In the genomic region with DNA sequence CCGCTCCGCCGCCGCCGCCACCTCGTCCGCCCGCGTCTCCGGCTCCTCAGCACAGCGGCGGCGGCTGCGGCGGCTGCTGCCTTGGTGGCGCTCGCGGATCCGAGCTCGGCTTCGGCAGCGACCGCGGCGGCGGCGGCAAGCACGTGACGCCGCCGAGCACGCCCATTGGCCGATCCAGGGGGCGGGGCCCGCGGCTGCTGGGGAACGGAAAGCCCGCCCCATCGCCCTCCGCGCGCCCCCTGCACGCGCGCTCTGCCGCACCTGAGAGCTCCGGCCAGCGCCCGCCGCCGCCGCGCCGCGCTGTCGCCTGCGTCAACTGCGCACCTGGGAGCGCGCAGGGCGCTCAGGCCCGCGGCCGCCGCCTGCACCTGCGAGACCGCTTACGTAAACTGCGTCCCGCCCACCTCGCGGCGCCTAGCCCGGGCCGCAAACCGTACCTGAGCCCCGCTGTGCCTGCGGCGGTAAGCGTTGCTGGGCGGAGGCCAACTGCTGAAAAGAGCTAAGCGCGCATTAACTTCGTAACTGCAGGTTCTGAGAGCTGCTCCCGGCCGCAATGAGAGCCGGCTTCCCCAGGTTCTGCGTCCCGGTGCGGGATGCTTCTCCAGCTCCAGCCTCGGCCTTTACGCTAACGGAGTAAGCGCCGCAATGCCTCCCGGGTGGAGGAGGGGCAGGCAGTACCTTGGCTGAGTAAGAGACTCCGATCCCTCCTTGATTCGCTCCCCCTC, we compare ENCODE assay signal across 8 mouse cellular contexts. TPM values are rescaled to one million over a fixed set of nuclear protein-coding genes. Genes with fewer than 3 reads are reported as not detected.
DNase-seq lines count a peak whose midpoint lies in the region; ATAC-seq and TF ChIP-seq lines count a peak whose summit lies in the region.

Gene Strbp (minus strand): TSS at position 630 of the 725 bp plus-strand sequence.

- TF ChIP-seq RAD21 in CH12.LX (IDR thresholded peaks at IDR 0.05; ENCODE audit: low read depth, low read length), result no peak

- DNase-seq in CH12.LX (ENCODE audit: extremely low read depth), result peak; percentile 88
- peak; percentile 82 for DNase-seq in c-Kit-positive CD71-negative TER-119-negative erythroid progenitor cells, embryonic 14.5 days (ENCODE audit: low read depth)
- peak; percentile 87 for DNase-seq in forebrain, embryonic 10.5 days (ENCODE audit: extremely low spot score, low spot score)
- peak; percentile 97 for DNase-seq in kidney, postnatal 14 days
- peak; percentile 90 for DNase-seq in liver, embryonic 13.5 days
- DNase-seq in natural killer cell, adult 2 months (ENCODE audit: low spot score in 2 of 2), result peak; percentile 83 to 95

- H3K27me3 ChIP-seq in CH12.LX (replicated peaks), result peaks cover 9% of the 10 kb centered on the region
- peaks cover 19% of the 10 kb centered on the region for H3K27me3 ChIP-seq in forebrain, embryonic 10.5 days (ENCODE audit: poor library complexity, severe bottlenecking)
- H3K27me3 ChIP-seq in heart, embryonic 15.5 days, result no peaks in the 10 kb centered on the region
- peaks cover 8% of the 10 kb centered on the region; the same call in 1 of the 2 replicates for H3K27me3 ChIP-seq in liver, embryonic 13.5 days
- H3K27me3 ChIP-seq in stomach, embryonic 14.5 days (ENCODE audit: control insufficient read depth, insufficient read depth, low read length), result no peaks in the 10 kb centered on the region

- TF ChIP-seq CTCF in CH12.LX (conservative IDR thresholded peaks at IDR 0.05 in 1 of 2, IDR thresholded peaks at IDR 0.05 in 1 of 2; ENCODE audit: low read depth in 2 of 2, low read length in 2 of 2), result peak in 1 of 2 experiments; percentile 27; a peak in 1 of 4 replicates

- 2% methylated on average over 98 of the region's 98 CpGs for WGBS in forebrain, embryonic 10.5 days
- 0% methylated on average over 77 of the region's 98 CpGs for WGBS in heart, embryonic 15.5 days
- WGBS in liver, embryonic 13.5 days (ENCODE audit: insufficient replicate concordance), result under 1% methylated on average over 64 of the region's 98 CpGs
- WGBS in stomach, embryonic 14.5 days, result under 1% methylated on average over 83 of the region's 98 CpGs

- peak; percentile 50; the same call in 1 of the 2 replicates for TF ChIP-seq POLR2A in CH12.LX (IDR thresholded peaks at IDR 0.05; ENCODE audit: low read depth, low read length)

- in situ Hi-C loops in CH12.LX (cut with MboI; ENCODE audit: low pct_ligation_motif_present, low pct_unique_long_range_greater_than_20kb, low sequenced_read_pairs), result no loop called here

- peak within 1 kb of the TSS; percentile 25 for H3K27ac ChIP-seq in CH12.LX (ENCODE audit: insufficient read depth, low read depth)
- H3K27ac ChIP-seq in forebrain, embryonic 10.5 days, result peak within 1 kb of the TSS; percentile 96
- H3K27ac ChIP-seq in heart, embryonic 15.5 days, result peak within 1 kb of the TSS; percentile 88
- H3K27ac ChIP-seq in liver, embryonic 13.5 days, result peak within 1 kb of the TSS; percentile 79
- peak within 1 kb of the TSS; percentile 90 for H3K27ac ChIP-seq in stomach, embryonic 14.5 days (ENCODE audit: low read length)

- H3K79me2 ChIP-seq in CH12.LX (replicated peaks; ENCODE audit: control insufficient read depth, extremely low read depth, insufficient read depth, poor library complexity, severe bottlenecking), result peaks cover 26% of the 10 kb centered on the region

- peak; percentile 93 for ATAC-seq in heart, embryonic 15.5 days (replicated peaks; ENCODE audit: insufficient number of reproducible peaks, insufficient read depth, low FRiP score, low read depth)
- peak; percentile 89 for ATAC-seq in liver, embryonic 13.5 days (ENCODE audit: low read depth)
- peak; percentile 96 for ATAC-seq in stomach, embryonic 14.5 days (ENCODE audit: insufficient number of reproducible peaks, insufficient read depth, low FRiP score, low read depth)

- dilution Hi-C loops in CH12.LX (cut with MboI; ENCODE audit: extremely low pct_ligation_motif_present, extremely low pct_unique_long_range_greater_than_20kb, low sequenced_read_pairs), result no loop called here

- peaks cover 6 to 30% of the 10 kb centered on the region in 2 experiments for H3K4me1 ChIP-seq in CH12.LX (ENCODE audit: control insufficient read depth in 1 of 2, insufficient read depth in 2 of 2)
- H3K4me1 ChIP-seq in forebrain, embryonic 10.5 days, result peaks cover 28% of the 10 kb centered on the region
- H3K4me1 ChIP-seq in heart, embryonic 15.5 days (replicated peaks), result peaks cover 17% of the 10 kb centered on the region
- peaks cover 26% of the 10 kb centered on the region for H3K4me1 ChIP-seq in liver, embryonic 13.5 days (replicated peaks)
- 0 out of 2 replicates have a peak, but pooled peaks cover 4% of the 10 kb centered on the region for H3K4me1 ChIP-seq in stomach, embryonic 14.5 days (ENCODE audit: control insufficient read depth, insufficient read depth, low read length)

- H3K4me3 ChIP-seq in CH12.LX (replicated peaks in 1 of 3; ENCODE audit: low read depth in 2 of 3, low read length in 2 of 3, poor library complexity in 1 of 3), result peak within 1 kb of the TSS; percentile 75 to 95 (median 80)
- H3K4me3 ChIP-seq in forebrain, embryonic 10.5 days, result peak within 1 kb of the TSS; percentile 99
- H3K4me3 ChIP-seq in heart, embryonic 15.5 days, result peak within 1 kb of the TSS; percentile 70
- H3K4me3 ChIP-seq in liver, embryonic 13.5 days (replicated peaks), result peak within 1 kb of the TSS; percentile 94
- H3K4me3 ChIP-seq in stomach, embryonic 14.5 days (ENCODE audit: low read depth, low read length), result peak within 1 kb of the TSS; percentile 92

- H3K9me3 ChIP-seq in CH12.LX (replicated peaks; ENCODE audit: low read length), result no peaks in the 10 kb centered on the region
- H3K9me3 ChIP-seq in forebrain, embryonic 10.5 days, result no peaks in the 10 kb centered on the region; the same call in 1 of the 2 replicates
- no peaks in the 10 kb centered on the region for H3K9me3 ChIP-seq in heart, embryonic 15.5 days (replicated peaks)
- H3K9me3 ChIP-seq in liver, embryonic 13.5 days (replicated peaks), result no peaks in the 10 kb centered on the region
- no peaks in the 10 kb centered on the region for H3K9me3 ChIP-seq in stomach, embryonic 14.5 days (ENCODE audit: control insufficient read depth, low read depth, low read length)

- TF ChIP-seq EP300 in CH12.LX (IDR thresholded peaks at IDR 0.05; ENCODE audit: low read length), result no peak

- H3K4me2 ChIP-seq in CH12.LX (ENCODE audit: insufficient read depth, low read depth, poor library complexity, severe bottlenecking), result peak within 1 kb of the TSS; percentile 89
- H3K4me2 ChIP-seq in heart, embryonic 15.5 days, result peak within 1 kb of the TSS; percentile 90
- peak within 1 kb of the TSS; percentile 99 for H3K4me2 ChIP-seq in liver, embryonic 13.5 days
- H3K4me2 ChIP-seq in stomach, embryonic 14.5 days (replicated peaks; ENCODE audit: low read depth, low read length), result peak within 1 kb of the TSS; percentile 88

- H3K36me3 ChIP-seq in CH12.LX (replicated peaks in 1 of 2; ENCODE audit: control insufficient read depth in 1 of 2, insufficient read depth in 1 of 2, low read length in 1 of 2), result peaks cover 0 to 3% of the 10 kb centered on the region in 2 experiments
- H3K36me3 ChIP-seq in forebrain, embryonic 10.5 days (replicated peaks), result peaks cover 12% of the 10 kb centered on the region
- no peaks in the 10 kb centered on the region for H3K36me3 ChIP-seq in heart, embryonic 15.5 days
- H3K36me3 ChIP-seq in liver, embryonic 13.5 days, result no peaks in the 10 kb centered on the region
- H3K36me3 ChIP-seq in stomach, embryonic 14.5 days (ENCODE audit: control insufficient read depth, insufficient read depth, low read length), result no peaks in the 10 kb centered on the region

- H3K9ac ChIP-seq in CH12.LX (ENCODE audit: insufficient read depth, low read depth), result peak within 1 kb of the TSS; percentile 64
- peak within 1 kb of the TSS; percentile 97 for H3K9ac ChIP-seq in heart, embryonic 15.5 days
- peak within 1 kb of the TSS; percentile 93 for H3K9ac ChIP-seq in liver, embryonic 13.5 days
- H3K9ac ChIP-seq in stomach, embryonic 14.5 days (replicated peaks; ENCODE audit: low read depth, low read length), result peak within 1 kb of the TSS; percentile 81

TF ChIP-seq in CH12.LX, 34 proteins besides CTCF, POLR2A, EP300 and RAD21:
- TF ChIP-seq MAX (IDR thresholded peaks at IDR 0.05; ENCODE audit: low read length) (peak; percentile 70; the same call in 1 of the 2 replicates), CHD1 (IDR thresholded peaks at IDR 0.05; ENCODE audit: low read depth, low read length) (no peak), USF1 (IDR thresholded peaks at IDR 0.05; ENCODE audit: low read depth, low read length) (peak; percentile 94), UBTF (IDR thresholded peaks at IDR 0.05; ENCODE audit: low read depth, low read length) (0 out of 2 replicates have a peak, but pooled peaks have one; percentile 71), TBP (conservative IDR thresholded peaks at IDR 0.05; ENCODE audit: low read depth, low read length) (no peak), NRF1 (IDR thresholded peaks at IDR 0.05; ENCODE audit: low read depth, low read length) (peak; percentile 79), BHLHE40 (IDR thresholded peaks at IDR 0.05; ENCODE audit: low read depth, low read length) (peak; percentile 76), HCFC1 (IDR thresholded peaks at IDR 0.05; ENCODE audit: low read depth, low read length) (no peak; the same call in 1 of the 2 replicates), MAFK (IDR thresholded peaks at IDR 0.05; ENCODE audit: insufficient replicate concordance, low read length) (no peak), USF2 (conservative IDR thresholded peaks at IDR 0.05; ENCODE audit: low read depth, low read length) (peak; percentile 78), MXI1 (IDR thresholded peaks at IDR 0.05; ENCODE audit: low read depth, low read length) (no peak), MYC (IDR thresholded peaks at IDR 0.05; ENCODE audit: low read depth, low read length) (no peak), RCOR1 (conservative IDR thresholded peaks at IDR 0.05; ENCODE audit: low read depth, low read length) (0 out of 2 replicates have a peak, but pooled peaks have one; percentile 20), TCF12 (IDR thresholded peaks at IDR 0.05; ENCODE audit: low read depth, low read length) (peak; percentile 70), ZMIZ1 (IDR thresholded peaks at IDR 0.05; ENCODE audit: low read depth, low read length) (peak; percentile 37; the same call in 1 of the 2 replicates), GABPA (IDR thresholded peaks at IDR 0.05; ENCODE audit: insufficient replicate concordance, low read depth, low read length) (no peak), IRF4 (IDR thresholded peaks at IDR 0.05; ENCODE audit: low read depth, low read length) (no peak; the same call in 1 of the 2 replicates)

RNA-seq across cellular contexts. Expression of gene Strbp, which starts in this region (rescaled TPM):
- total RNA-seq in CH12.LX (2012; rRNA removed) (38.4 and 40.1 TPM in 2 replicates), CH12.LX (2014; rRNA removed) (48.5 and 57.9 TPM in 2 replicates)
- 61.8 and 67.9 TPM in 2 replicates for polyA plus RNA-seq in CH12.LX (2012; ENCODE audit: insufficient read length, low read depth)
- polyA plus RNA-seq in forebrain, embryonic 10.5 days (2016; fragmentation: Nextera tagmentation; extraction: Ambion mirVana), result 65.7 and 68.8 TPM in 2 replicates
- 23.4 and 24.5 TPM in 2 replicates for polyA plus RNA-seq in heart, embryonic 15.5 days (2015; fragmentation: Nextera tagmentation; extraction: Ambion mirVana)
- polyA plus RNA-seq in liver, embryonic 13.5 days (2015; fragmentation: Nextera tagmentation; extraction: Ambion mirVana), result 16.2 and 19.4 TPM in 2 replicates
- polyA plus RNA-seq in stomach, embryonic 14.5 days (2014; fragmentation: Nextera tagmentation; extraction: Ambion mirVana), result 42.4 and 43.0 TPM in 2 replicates

Comparison
In these comparisons a context has a peak if more than half of its experiments do, and no peak if none do; other contexts are left out.
1. Peak in every context shown above with its lines: DNase-seq, ATAC-seq, H3K4me3 ChIP-seq and H3K27ac ChIP-seq.
2. H3K27ac ChIP-seq: peak in every context shown above with its lines; median percentile 96 in forebrain, embryonic 10.5 days; 90 in stomach, embryonic 14.5 days; 88 in heart, embryonic 15.5 days; 79 in liver, embryonic 13.5 days; 25 in CH12.LX.